Mouse (Mus musculus) ovary, adult 18-20 months (tissue): ENCODE measurements at regions not wholly inside any gene's neighbourhood (a gene's known extent, or its start where the extent isn't known, plus 50 kb on each side); places are given as distances from the start of the nearest gene placed in this dataset.
"Not testable (repeated sequence)": the region's sequence is repeated elsewhere in the genome, so short reads cannot be mapped to it uniquely, and the experiment has no call there.

Experiments used
- DNase-seq: peaks from one replicate; pipeline ENCODE4 v3.0.0; 2022; ENCODE audit warnings: low spot score, mixed read lengths

DNA sequence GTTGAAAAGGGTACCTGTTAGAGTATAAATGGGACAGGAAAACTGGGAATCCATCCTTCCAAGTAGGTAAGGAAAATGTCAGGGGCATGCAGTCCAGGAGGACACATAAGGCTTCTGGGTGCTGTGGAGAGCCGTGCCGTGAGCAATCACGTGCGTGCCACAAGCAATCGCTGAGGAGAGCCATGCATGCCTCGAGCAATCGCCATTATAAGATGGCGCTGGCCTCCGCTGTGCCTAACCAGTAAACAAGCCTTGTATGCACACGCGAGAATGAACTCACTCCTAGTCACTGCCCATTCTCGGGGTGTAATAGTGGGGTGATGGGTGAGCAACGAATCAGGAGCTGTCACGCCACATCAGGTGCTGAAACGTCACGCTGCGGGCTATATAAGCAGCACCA is 210.0 kb downstream of the Rchy1 start:
- not testable (repeated sequence) for DNase-seq

DNA sequence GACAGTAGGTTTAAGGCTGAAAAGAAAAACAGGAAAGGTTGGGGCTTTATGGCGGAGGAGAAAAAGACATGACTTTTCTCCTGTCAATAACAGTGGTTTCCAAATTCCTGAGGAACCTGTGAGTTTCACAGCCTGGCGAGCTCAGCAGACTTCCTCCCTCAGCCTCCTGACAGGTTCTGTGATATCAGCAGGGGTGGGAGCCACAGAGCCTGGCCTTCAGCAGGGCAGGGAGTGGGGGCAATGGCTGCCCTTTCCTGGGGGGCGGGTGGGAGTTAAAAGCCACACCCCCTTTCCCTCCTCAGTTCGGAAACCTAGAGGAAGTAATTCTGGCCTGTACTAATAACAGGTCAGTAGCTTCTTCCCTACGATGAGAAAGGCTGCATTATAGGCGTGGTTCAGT is 211.7 kb downstream of the Rchy1 start:
- DNase-seq, result no peak

GRCm38 (mm10) chr5:91746077-91746476 is 216.8 kb downstream of the Rchy1 start:
- no peak for DNase-seq

DNA sequence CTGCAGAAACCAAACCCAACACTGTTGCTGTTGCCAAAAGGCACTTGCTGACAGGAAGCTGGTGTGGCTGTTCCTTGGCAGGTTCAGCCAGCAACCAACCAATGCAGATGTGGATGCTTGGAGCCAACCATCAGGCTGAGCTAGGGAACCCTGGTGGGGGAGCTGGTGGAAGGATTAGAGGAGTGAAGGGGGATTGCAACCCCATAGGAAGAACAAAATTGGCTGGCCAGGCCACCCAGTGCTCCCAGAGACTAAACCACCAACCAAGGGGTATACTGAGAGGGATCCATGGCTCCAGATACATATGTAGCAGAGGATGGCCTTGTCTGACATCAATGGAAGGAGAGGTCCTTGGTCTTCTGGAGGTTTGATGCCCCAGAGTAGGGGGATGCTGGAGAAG is 218.5 kb downstream of the Rchy1 start:
- no peak for DNase-seq

DNA sequence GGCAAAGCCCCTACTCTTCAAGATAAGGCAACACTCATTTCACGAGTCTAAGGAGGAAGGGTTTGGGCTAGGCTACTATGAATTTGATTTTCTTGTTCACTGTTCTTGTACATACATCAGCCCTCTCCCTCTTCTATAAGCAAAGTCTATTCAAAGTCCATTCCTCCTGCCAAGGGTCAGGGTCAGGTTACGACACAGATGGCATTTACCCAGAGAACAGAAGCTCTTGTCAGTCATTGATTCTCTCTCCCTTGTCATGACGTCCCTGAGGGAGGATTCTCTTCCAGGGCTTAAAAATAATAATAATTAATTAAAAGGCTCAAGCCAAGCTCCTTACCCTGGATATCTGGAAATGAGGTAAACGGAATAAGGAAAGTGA is 222.7 kb downstream of the Rchy1 start:
- no peak for DNase-seq

DNA sequence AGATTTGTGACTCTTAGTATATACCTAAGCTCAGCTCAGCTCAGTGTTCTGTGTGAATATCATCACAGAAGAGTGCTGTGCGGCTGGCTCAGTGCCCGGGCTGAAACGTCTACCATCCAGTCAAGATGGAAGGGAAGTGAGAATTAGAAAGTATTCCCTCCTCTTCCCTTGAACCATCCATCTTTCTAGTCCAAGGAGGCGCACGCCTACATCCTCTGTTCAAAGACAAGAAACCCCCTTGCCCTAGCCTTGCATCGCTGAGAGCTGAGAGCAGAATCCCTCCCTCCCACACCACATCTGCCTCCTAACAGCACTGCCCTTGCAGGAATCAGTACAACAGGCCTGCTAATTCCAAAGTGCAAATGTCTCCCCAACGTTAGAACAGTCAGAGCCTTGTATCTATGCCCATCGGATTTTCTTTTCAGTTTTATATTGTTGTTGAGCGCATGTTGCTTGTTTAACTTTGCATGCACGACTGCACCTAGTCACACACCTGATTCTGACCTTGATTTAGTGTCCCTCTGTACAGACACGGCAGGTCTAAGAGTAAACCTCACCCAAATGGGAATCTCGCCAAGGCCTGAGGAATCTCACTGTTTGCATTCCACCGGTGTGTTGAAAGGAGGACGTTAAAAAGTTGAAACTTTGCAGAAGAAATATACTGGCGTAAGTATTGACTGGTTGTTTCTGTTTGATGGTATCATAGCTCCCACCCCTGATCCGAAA is 222.2 kb downstream of the Parm1 start:
- DNase-seq, result peak; percentile 14

DNA sequence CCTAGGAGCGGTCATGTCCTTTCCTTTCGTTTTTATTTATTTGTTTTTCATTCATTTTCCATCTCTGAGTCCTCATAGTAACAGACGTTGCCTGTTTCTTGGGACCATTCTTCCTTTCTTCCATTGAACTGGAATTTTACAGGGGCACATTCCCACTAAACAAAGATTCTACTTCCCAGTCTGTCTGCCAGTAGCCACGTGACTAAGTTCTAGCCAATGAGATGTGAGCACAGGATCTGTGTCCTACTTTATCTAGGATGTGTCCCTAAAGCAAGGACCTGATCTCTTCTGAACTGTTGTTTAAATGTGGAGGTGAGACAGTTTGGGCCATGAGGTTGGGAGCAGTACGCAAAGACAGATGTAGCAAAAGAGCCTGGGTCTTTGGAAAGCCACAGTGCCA is 214.6 kb downstream of the Parm1 start:
- no peak for DNase-seq

DNA sequence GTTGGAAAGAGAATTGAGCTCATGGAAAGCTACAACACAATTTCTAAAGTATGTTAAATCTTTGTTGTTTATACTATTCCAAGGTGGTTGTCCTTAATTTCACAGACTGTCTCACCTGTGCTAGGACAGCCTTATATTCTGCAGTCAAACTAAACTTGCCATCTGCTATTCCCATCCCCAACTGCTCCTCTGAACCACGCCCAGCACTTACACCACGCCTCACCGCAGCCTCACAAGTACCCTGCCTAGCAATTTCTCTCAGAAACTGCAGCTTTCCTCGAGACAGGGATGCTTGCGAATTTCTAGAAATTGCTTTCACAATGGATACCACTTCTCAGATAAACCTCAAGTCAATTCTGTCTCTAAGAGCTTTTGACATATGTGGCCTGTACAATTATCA is 213.7 kb downstream of the Parm1 start:
- no peak for DNase-seq

DNA sequence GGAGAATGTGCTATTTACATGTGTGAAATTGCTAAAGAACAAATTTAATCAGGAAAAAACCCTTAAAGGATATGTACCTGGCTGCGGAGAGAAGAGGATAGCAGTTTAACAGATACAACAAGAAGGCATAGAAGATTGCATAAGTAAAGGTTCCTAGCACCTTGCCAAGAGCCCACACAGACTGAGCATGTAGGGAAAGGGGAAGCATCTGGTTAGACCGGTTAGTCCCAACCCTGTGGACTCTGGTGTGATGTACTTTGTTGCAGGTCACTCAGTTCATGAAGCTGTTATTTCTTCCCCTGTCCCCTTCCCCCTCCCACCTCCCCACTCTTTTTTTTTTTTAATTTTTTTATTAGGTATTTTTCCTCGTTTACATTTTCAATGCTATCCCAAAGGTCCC is 212.5 kb downstream of the Parm1 start:
- no peak for DNase-seq

DNA sequence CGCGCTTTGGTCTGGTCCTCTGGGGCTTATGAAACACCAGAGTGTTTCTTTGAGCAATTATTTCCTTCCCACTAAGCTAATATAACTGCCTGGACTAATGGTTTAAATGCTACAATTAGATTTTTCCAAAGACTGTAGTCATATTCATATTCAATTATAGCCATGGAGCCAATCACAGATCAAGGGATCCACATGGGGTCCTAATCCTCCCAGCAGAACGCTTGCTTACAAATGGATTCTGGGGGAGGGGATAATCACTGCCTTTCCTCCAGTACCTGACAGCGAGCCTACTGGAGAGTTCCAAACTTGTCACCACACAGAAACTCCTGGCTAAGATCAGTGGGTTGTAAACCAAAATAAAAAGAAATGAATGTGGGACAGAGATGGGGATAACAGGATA is 212.0 kb downstream of the Parm1 start:
- DNase-seq, result no peak

- no peak for DNase-seq
Measured at GRCm38 (mm10) chr5:91727448-91727847, 210.0 kb downstream of the Parm1 start.

DNA sequence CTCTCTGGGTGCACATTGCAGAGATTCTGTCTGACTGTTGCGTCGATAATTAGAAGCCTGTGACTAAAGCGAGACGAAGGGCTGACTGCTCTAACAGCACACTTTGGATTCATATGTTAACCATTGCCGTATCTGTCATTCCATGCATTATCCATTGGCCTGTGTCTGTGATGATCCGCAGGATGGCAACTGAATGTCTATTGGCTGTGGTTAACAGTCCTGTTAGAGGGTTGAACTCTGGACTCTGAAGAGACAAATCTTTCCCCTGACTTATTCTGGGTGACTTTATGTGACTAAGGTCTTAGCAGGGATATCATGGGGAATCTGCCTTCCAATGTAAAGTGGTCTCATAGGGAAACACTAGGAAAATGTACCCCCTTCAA is 208.7 kb downstream of the Parm1 start:
- no peak for DNase-seq

GRCm38 (mm10) chr5:91725380-91726117 is 208.1 kb downstream of the Parm1 start:
- DNase-seq, result no peak

- no peak for DNase-seq
Measured at GRCm38 (mm10) chr5:91724881-91725280, 207.5 kb downstream of the Parm1 start.

GRCm38 (mm10) chr5:91723416-91723815 is 206.0 kb downstream of the Parm1 start:
- no peak for DNase-seq

DNA sequence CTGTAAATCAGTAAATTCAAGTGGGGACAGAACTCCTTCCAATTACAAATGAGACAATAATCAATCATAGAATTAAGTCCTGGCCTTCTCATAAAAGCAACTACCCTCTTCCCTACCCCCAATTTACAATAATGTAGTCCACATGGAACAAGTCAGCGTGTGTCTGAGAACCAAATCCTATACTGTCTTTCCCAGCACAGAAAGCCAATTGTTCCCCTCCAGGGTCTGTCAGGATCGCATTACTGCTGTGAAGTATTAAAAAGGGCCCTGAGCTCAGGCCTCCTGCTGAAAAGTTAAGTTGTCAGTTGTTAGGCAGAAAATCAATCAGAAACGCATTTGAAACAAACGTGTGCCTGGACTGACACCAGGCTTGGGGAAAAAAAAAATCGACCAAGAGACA is 205.6 kb downstream of the Parm1 start:
- no peak for DNase-seq

DNA sequence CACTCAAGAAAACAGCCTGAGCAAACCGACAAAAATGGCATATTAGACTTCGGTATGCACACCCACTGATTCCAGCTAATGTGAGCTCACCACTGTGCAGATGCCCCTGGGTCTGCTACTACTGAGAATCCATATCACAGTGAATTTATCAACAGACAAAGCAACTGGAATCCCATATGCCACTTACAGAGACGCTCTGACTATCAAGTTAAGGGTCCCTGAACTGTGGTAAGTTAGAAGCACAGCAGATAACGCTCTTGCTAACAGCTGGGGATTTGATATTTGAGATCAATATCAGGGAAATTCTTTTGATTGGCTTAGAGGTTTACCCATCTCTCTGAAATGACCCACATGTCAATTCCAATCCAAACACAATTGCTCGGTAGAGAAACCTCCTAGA is 205.0 kb downstream of the Parm1 start:
- no peak for DNase-seq

DNA sequence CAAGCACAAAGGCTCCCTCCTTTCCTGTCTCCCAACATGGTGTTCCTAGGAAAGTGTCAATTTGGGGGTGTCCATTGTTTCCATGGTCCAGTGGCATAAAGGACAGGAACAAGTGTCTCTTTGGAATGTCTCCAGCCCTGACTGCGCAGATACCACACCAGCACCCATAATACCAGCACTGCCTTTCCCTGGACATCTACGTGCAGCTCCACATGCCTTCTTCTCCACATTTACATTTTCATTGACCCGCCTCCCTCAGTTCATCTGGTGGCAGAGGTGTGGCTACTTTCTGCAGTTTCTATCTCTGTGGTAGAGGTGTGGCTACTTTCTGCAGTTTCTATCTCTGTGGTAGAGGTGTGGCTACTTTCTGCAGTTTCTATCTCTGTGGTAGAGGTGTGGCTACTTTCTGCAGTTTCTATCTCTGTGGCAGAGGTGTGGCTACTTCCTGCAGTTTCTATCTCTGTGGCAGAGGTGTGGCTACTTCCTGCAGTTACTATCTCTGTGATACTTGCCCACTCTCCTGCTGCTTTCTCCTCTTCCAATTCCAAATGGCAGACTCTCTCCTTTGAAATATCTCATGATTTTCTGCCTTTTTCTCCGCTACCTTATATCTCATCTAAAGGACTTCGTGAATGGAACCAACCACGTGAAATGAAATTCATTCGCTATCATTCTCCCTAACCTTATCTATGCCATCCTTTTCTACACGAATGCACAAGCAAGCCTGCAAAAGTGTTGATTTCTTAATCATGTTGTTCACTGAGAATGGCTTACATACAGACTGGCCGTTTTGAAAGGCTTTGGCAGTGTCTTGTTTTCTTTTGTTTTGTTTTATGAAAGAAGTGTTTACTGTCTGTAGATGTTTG is 204.0 kb downstream of the Parm1 start:
- no peak for DNase-seq

DNA sequence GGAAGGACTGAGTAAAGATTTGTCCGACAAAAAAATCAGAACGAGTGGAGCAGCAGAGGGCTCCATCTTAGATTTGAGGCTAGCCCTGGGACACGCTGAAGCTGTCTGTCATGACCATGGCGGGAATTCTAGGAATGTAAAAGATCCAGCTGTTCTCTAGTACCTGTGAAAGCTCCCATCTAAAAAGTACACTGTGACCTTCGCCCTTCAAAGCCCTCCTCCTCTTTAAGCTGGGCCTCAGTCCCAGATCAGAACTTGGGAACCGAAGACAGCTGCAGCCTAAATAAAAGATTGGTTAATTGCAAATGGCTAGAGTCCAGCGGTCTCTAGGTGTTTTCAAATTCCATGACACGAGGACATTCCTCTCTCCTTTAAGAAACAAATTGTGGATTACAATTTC is 195.6 kb downstream of the Parm1 start:
- no peak for DNase-seq

DNA sequence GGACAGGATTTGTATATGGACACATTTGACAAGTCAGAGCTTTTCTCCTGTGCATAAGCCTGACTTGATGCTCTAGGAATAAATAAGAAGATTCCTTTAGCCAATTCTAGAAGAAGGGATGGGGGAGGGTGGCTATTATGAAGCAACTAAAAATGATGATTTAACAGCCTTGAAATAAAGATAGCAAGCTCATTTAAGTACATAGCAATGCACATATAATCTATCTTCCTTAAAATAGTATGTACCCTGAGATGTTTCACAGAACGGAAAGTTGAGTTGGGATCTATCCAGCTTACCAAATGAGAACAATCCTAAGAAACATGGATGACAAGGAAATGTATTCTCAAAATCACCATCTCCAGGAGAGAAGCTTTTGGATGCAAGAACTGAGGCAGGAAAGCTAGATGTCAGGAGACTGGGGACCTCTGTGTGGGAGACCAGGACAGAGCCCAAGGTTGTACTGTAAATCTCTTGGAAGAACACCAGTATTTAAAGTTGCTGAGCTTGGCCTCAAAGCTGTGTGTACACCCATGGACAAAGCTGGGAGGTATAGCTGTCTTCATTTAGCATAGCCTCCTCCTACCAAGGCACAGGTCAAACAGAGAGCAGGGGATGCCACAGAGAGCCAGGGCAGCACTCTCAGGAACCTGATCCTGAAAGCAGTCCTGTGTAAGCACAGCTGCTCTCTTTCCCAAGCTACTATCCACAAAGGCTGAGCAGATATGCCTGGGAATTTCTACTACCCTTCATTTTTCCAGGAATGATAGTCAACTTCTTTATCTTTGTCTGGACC is 192.3 kb downstream of the Parm1 start:
- DNase-seq, result no peak

GRCm38 (mm10) chr5:91708149-91708548 is 190.7 kb downstream of the Parm1 start:
- DNase-seq, result no peak

DNA sequence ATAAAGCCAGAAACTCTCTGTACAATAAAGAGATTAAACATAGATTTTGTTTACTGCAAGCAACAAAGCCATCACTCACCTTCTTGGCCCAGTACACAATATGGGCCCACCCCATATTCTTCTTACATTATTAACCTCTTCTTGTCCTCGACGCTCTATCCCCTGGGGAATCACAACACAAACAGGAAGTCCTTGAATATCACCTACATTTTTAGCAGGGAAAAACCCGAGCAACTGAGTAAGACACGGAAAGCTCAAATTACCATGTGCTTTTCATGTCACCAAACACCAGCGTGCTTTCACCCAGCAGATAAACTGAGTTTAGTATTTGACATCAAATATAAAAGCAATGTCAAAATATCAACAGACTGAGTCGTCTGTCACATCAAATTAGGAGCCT is 179.7 kb downstream of the Parm1 start:
- no peak for DNase-seq
